Mouse (Mus musculus) thymus, postnatal 14 days (tissue): ENCODE data around the gene Baz2b.

Experiments
- DNase-seq: peaks from one replicate; pipeline ENCODE4 v3.0.0; 2021

Baz2b gene

DNA sequence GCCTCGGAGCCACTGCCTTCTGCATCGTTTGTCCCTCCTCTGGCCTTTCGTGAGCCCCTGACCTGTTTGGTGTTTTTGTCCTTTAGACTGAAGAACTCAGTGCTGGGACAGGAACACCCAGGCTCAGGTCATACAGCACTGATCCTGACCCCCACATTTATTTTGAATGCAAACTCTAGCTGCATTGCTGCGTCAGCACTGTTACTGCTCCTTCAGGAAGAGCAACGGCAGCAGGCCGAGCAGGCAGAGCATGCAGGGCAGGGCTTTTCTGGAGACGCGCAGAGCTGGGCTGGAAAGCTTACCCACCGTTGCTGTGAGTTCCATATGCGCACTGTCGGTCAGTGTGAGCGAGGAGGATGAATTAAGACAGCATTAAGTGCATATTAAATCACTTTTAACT, 166.9 kb downstream of the Baz2b start:
- DNase-seq: no peak

DNA sequence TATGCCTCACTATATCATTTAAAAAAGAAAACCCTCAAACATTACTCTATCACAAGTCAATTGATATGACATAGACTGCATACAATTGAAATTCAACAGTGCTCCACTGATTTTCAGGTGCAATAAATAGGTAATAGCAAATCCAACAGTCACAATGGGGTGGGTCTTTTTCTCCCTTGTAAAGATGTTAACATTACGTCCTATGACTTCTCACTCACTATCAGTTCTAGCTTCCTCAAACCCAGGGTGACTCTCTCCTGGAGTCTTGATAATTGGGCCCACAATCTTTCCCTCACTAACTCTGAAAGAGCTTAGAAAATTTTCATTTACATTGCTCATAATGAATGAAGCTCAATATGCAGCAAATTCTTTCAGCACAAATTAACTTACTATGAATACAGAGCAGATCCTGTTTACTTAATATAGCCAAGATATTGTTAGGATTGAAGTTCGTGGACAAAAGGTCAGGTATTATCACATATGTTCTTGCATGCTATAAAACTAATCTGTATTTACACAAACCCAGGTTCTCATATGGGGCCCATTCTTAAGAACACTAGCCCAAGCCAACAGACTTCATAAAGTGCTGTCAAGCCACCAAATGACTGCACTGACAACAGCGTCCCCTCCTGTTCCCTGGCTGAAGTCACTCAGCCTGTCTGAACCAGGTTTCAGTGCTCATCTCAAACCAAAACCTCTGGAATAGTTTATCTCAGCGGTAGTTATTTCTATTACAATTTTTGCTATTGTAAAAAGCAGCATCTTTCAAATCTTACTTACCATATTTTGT, 168.0 kb downstream of the Baz2b start:
- no peak for DNase-seq

DNA sequence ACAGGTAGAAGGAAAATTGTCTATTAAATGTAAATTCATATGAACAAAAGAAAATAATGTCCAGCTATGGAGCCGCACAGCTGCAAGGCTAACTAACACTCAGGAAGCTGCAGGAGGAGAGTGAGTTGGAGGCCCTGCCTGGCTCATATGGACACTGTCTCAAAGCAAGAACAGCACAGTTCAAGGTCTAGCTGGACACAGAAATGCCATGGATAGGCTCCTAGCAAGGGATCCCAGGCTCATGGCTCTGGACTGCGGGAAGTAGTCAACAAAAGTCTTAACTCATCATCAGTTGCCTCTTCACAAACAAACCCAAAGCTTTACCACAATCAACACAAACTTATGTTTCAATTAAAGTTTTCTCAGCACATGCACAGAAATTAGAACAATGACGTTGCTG, 169.5 kb downstream of the Baz2b start:
- no peak for DNase-seq

DNA sequence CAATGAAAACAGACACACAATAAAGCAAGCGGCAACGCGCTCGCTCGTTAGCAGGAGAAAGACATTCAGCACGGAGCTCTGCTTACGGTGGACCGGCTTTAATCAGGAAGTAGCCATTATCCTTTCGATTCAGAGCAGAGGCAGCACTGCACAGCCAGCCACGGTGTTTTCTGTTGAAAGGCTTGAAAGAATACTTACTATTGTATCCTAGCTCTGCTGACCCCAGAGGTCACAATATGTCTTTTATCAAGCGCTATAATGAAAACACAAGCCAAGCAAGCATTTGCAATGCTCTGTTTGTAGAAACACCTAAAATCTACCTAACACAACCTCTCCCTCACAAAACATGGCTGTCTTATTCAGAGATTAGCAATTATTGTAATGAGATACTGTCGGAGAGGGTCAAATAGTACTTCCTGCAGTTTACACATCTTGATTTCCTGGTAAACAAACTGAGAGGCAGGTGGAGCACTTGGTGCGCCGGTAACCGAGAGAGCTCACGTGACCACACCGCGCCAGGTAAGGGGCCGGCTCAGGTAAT, 172.6 kb downstream of the Baz2b start:
- peak; percentile 11 for DNase-seq

DNA sequence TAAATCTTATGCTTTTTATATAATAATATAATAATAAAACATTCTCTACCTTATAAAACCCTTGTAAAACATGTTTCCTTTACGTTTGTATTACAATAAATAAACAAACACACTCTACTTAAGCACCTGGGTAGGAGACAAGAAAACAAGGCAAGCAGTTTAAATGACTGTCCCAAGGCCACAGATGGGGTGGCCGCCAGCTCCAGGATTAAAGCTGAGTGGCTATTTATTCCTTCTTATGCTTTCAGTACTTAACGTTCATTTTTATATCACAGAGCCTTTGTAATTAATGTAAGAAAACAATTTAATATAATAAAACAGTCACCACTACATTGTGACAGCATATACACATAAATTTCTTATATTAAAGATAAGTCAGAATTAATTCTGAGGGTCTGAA, 173.3 kb downstream of the Baz2b start:
- no peak for DNase-seq

DNA sequence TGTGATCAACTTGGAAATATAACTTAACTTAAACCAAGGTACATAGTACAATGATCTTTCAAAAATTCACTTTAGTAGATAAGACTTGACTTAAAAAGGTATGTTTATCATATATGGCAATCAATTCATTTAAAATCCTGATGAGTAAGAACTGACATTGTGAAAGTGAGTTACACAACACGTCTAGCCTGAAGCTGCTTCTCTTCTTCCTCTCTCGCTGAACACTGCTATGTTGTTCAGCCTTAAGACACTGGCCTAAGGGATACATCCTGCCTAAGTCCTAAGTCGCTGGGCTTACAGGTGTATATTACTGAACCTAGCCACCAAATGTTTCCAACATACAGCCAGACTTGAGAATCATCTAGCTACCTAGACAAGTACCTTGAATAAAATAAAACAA, 178.6 kb downstream of the Baz2b start:
- DNase-seq: no peak

DNA sequence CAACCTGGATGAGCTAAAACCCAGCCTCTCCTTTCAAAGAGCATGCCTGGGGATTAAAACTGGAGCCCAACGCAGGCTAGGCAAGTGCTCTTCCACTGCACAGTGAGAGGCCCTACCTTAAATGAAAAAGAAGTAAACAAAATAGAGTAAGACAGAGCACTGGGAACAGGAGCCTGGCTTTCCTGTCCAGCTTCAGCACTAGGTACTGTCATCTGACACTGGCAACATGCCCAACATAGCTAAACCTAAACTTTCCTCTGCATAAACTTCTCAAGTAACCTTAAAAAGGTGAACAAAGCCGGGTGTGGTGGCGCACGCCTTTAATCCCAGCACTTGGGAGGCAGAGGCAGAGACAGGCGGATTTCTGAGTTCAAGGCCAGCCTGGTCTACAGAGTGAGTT, 180.6 kb downstream of the Baz2b start:
- DNase-seq: no peak

DNA sequence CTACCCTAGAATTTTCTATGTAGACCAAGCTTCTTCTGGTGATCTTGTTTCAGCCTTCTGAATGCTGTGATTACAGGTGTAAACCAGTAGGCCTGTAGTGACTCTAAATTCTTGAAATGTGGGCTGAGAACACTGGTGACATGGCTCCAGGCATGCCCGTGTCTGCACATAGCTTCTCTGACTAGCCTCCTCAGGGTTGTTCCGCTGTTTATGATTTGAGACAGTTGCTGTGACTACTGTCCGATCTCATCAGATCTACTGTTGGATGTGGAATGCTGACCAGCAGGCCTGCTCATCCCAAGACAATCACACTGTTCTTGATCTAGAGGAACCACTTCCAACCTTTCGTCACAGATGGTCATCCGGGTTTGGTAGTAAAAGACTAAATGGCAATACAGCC, 182.5 kb downstream of the Baz2b start:
- no peak for DNase-seq

DNA sequence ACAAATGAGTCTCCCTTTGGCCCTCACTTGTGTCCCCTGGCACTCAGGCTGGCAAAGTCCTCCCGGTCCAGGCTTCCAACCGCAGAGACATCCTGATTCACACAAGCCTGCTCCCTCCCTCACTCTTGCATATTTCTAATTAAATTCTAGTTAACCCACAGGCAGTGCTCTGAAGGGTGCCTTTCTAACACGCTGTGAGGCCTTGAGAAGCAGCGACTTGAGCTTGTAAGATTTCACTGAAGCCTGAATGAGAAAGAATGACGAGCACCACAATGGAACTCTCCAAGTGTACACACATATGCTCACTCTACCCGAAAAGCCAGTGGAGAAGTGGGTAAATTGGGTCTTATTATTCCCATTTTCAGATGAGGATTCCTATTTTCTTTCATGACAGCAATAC, 183.1 kb downstream of the Baz2b start:
- DNase-seq: no peak

DNA sequence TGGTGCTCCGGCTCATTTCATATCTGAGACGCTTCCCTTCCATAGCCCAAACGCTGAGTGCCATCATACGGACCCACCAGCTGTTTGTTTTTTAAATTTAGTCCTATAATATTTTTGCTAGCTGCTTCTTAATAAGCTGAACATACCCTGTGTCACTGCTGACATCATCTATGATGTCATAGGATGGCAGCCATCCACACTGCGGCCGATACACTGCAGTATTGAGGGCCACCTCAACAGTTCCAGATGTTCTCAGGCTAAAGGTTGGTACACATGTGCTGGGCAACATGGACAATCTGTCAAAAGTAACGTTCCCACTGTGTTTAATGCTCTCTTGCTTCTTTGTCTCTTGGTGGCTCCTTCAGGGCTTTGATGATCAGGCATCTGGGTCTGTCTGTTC, 185.9 kb downstream of the Baz2b start:
- no peak for DNase-seq

DNA sequence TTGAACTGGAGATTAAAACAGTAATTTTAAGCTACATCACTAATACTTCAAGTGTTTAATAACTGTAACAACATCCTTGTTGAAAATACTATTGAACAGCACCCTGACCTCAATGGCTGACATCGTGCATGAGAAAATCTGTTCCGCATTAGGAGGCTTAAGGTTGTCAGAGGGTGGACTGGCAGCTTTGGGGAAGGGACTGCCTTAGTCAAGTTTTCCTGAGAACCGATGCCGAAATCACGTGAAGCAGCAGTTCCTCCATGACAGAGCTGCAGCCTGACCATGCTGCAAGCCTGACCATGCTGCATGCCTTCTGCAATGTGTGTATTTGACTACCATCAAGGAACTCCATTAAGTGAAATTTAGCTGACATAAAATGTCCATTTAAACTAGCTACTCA, 188.1 kb downstream of the Baz2b start:
- no peak for DNase-seq

DNA sequence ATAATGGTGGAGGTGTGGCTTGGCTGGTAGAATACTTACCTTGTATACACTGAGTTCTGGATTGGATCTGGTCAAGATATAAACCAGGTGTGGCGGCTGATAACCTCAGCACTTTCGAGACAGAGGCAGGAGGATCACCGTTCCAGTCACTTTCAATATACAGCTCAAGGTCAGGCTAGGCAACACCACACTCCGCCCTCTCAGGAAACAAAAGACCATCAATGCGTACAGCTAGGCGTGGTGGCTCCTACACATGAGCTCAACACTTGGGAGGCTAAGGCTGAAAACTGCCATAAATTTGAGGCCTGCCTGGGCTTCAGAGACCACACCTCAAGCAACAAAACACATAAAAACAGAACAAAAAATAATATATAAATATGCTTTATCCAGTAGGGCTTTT, 188.5 kb downstream of the Baz2b start:
- no peak for DNase-seq

DNA sequence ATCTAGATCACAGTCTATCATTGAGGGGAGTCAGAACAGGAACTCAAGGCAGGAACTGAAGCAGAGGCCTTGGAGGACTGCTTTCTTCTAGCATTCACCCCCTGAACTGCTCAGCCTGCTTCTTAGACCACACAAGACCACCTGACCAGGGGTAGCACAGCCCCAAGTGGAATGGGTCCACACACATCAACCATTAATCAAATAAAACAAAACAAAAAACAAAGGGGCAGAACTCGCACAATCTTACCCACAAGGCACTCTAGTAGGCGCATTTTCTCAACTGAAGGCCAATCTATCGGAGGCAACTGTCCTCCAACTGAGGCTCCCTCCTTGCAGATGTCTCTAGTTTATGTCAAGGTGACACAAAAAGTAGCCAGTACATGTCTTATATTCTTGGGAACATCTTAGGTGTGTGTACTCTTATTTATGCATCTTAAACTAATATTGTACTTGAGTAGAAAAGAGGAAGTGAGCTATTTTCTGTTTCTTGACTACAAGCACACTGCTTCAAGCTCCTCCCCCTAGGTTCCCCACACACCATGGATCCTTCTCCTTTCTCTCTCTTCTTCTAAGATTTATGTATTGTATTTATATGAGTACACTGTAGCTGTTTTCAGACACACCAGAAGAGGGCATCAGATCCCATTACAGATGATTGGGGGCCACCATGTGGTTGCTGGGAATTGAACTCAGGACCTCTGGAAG, 189.9 kb downstream of the Baz2b start:
- DNase-seq: no peak

DNA sequence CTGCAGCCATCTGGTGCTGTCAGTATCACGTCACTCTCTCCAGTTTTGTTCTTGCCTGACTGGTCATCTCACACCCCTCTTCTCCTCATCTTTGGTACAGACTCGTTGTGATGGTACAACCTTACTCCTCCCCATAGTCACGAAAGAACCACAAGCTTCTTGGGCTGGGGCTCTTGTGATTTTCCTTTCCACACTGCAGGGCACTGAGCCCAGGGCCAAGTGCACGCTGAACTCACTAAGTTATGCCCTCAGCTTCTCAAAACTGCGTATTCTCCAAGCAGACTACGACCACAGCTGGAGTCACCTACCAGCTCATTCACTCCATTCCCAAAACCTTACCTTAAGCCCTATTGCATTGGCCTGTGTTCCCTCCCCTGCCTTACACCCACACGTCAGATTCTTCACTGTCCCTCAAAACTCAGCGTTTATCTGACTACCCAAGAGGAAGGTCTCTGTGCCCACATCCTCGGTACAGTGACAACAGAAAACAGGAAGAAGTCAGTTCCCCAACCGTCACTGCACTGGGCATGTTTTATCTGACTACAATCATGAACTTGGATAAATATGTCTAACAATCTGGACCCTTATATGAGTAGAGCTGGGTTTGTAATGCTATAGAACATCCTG, 190.7 kb downstream of the Baz2b start:
- peak; percentile 52 for DNase-seq

DNA sequence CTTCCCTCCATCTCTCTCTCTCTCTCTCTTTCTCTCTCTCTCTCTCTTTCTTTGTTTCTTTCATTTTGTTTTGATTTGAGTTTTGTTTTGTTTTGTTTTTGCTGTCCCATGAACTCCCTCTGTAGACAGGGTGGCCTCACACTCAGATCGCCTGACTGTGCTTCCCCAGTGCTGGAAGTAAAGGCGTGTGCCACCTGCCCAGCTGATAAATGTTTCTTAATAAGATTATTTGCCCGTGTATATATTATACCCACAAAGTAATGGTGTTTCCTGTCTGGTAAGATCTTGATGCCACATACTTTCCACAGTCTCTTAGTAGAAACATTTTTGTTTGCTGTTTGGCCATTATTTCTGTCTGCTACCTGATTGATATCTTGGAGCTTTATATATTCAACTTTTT, 198.1 kb downstream of the Baz2b start:
- DNase-seq: no peak

DNA sequence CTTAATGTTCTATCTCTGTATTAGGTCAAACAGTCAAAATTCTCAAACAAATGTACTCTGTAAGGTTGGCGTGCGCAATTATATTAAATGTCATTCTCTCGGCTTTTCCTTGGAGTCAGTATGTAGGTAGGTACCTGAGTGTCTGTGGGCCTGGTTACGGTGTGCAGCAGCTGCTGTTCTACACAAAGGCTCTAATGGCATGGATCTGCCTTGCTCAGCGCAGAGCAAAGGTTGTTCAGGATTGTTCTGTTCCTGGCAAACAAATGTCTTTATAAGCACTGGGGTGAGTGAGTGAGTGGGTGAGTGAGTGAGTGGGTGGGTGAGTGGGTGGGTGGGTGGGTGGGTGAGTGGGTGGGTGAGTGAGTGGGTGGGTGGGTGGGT, 206.0 kb downstream of the Baz2b start:
- no peak for DNase-seq

DNA sequence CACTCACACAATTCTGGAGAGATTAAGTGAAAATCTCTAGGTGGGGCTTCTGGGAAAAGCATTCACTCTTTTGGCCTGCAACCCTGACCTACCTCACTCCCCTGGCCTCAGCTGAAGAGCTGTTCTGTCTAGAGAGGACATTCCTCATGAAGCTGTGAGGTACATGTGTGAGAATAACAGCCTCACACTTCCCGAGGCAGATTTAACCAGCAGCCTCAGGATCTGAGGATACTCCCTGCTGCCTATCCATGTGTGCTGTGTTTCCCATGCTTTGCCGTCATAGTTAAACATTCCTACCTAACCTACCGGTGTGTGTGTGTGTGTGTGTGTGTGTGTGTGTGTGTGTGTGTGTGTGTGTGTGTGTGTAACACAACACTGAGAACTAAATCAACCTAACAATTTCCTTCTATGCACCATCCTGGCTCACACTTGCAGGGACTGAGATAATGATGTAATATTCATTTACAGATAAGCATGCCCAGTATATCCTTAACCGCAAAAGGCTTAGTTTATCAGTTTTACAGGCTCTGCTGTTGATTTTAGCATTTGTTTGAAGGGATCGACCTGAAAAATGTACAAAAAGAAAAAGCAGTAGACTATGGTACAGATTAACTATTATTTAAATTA, 206.5 kb downstream of the Baz2b start:
- DNase-seq: no peak

DNA sequence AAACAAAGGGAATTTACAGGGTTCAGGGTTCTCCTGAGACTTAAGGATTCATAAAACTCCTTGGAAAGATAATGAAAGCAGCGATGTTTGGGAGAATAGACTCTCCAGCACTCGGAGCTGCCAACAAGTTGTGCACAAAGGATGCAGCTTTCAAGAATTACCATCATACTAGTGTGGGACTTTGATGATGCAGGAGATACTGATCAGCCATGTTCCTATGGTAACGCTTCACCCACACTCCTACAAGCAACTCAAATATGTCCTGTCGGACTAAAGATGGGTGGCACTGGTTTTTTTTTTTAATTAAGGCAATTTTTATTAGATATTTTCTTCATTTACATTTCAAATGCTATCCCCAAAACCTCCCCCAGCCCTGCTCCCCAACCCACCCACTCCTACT, 209.4 kb downstream of the Baz2b start:
- no peak for DNase-seq

DNA sequence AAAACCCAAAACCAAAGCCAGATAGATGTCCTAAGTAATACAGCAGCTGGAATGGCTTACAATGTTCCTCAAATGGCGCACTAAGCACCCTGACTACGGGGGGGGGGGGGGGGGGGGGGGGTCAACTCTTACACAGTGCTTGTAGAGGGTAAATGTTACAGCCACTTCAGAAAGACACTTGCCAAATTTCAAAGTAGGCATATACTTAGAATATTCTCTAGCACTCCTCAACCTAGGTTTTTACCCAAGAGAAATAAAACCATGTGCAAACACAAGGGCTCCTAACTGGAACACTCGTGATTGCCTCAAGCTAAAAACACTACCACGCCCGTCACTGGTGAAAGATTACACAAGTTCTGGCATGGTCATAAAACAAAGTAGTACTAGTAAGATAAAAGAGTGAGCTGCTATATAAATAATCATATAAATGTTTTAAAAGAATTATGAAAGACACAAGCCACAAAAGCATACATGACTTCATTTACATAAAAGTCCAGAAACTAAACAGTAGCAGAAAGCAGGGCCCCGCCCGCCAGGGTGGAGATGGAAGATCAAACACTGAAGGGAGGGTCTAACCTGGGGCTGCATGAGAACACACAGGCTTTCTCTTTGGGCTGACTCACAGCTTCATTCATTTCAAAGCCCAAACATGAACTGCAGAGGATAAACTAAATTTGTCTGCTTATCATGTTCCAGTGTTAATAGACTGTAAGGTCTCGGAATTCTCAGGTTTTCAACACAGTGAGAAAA, 212.0 kb downstream of the Baz2b start:
- DNase-seq: no peak

DNA sequence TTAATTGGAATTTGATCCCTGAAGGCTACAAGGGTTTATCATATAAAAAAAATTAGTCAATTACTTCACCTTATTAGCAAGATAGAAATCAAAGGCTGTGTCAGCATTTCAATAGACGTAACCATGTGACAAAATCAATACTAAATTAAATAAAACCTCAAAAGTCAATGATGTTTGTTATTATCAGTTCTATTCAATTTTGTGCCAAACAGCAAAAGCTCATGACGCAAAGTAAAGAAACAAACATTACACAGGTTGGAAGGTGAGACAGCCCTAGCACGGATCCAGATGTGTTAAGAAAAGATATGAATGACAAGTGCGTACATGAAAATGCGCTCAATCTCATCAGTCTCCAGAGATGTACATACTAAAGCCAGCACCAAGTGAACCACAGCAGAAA, 212.7 kb downstream of the Baz2b start:
- no peak for DNase-seq

DNA sequence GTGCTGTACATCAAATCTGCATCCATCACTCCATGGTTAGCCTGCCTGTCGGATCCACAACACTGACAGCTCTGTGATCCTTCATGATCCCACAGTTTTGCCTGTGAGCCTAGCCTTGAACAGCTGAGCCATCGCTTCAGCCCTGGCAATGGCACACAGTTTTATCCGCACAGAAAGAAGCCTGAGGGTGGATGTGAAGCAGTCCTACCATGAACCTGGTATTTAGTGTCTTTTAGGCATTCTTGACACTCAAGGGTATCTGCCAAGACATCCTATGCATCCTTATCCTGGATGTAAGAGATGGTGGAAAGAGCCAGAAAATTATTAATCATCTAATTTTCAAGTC, 216.5 kb downstream of the Baz2b start:
- DNase-seq: no peak

DNA sequence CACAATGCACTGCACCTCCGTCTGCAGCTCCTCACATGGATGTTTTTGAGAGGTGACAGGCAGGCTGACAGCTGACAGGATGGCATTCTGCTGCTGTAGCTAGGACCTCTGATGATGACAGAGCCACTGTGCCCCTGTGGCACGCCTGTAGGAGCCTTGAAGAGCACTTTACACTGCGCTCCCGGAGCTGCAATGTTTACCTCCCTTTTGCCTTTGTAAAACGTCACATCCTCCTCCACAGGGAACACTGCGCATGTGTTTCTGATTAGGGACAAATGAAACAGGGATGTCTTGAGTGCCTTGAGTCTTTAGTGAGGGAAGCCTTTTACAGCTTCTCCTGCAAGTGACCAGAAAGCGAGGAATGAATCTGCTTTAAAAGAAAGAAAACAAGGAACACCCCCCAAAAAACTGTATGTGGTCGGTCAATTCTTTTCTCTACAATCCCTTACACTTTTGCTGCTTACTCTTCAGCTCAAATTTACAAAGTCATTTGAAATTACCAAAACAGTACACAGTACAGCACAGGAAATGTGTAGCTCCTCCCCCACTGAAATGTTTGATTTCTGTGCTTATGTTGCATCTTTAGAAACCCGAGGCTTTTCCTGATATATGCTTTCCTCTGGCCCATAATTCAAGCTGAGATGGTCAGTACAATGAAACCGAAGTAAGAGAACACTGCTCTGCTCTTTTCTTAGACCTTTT, 217.0 kb downstream of the Baz2b start:
- no peak for DNase-seq
